Mouse (Mus musculus) erythroblast, embryonic 14.5 days (primary cell): Measurements from ENCODE around the gene Ugt1a5.

Experiments used
- GATA1 ChIP-seq: IDR thresholded peaks from 2 replicates; pipeline ENCODE4 v1.6.1; 2012; ENCODE audit warnings: low read length, inconsistent platforms, mixed read lengths
- TAL1 ChIP-seq: IDR thresholded peaks from 3 replicates; pipeline ENCODE4 v1.6.1; 2012; ENCODE audit warnings: low read length, inconsistent platforms, mixed read lengths

DNA sequence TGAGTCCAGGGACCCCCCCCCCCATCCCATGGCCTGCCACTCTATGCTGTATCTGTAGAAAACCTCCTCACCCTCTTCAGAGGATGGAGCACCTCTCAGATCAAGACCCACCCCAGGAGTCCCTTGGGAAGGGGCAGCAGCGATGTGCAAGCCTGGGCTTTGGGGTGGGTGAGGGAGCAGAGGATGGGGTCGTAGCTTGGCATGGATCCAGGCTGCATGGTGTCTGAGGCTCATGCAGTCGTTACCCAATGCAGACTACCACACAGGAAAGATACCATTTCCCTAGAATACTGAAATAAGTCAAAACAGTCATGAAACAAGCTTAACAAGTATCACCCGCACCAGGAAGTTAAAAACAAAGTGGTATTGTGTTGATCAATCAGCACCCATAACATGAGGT lies 82.8 kb downstream of the Ugt1a5 start:
- TF ChIP-seq TAL1 = no peak
- TF ChIP-seq GATA1 = no peak
